Mouse (Mus musculus): Measurements from ENCODE around the gene Tmem132e.

Gene Tmem132e

GRCm38 (mm10) chr11:82388371-82389313 is at the start of gene Tmem132e:
Gene Tmem132e (plus strand): TSS chr11:82388900.
- DNase-seq = peak; percentile 68

GRCm38 (mm10) chr11:82339921-82340401 is 48.7 kb upstream of the Tmem132e start:
- peak; percentile 58 for DNase-seq

- no peak for DNase-seq
Observed at GRCm38 (mm10) chr11:82340416-82340815, 48.3 kb upstream of the Tmem132e start.

GRCm38 (mm10) chr11:82340900-82341299 is 47.8 kb upstream of the Tmem132e start:
- DNase-seq = no peak

GRCm38 (mm10) chr11:82351039-82351438 is 37.7 kb upstream of the Tmem132e start:
- no peak for DNase-seq

GRCm38 (mm10) chr11:82370151-82370550 is 18.5 kb upstream of the Tmem132e start:
- peak; percentile 14 for DNase-seq

GRCm38 (mm10) chr11:82371577-82371976 is 17.1 kb upstream of the Tmem132e start:
- DNase-seq = peak; percentile 79

- no peak for DNase-seq
Observed at GRCm38 (mm10) chr11:82380606-82381202, 8.0 kb upstream of the Tmem132e start.

GRCm38 (mm10) chr11:82386970-82387540 is 1.6 kb upstream of the Tmem132e start:
- DNase-seq = peak; percentile 88

- peak; percentile 47 for DNase-seq
Observed at GRCm38 (mm10) chr11:82387711-82388341, 874 bp upstream of the Tmem132e start.

GRCm38 (mm10) chr11:82389396-82390291 is 944 bp downstream of the Tmem132e start:
- DNase-seq = peak; percentile 81

GRCm38 (mm10) chr11:82392341-82392740 is 3.6 kb downstream of the Tmem132e start:
- DNase-seq = peak; percentile 27

- no peak for DNase-seq
Observed at GRCm38 (mm10) chr11:82399621-82400020, 10.9 kb downstream of the Tmem132e start.

- DNase-seq = no peak
Observed at GRCm38 (mm10) chr11:82405641-82406040, 16.9 kb downstream of the Tmem132e start.

- DNase-seq = peak; percentile 78
Observed at GRCm38 (mm10) chr11:82406358-82407221, 17.9 kb downstream of the Tmem132e start.

- DNase-seq = no peak
Observed at GRCm38 (mm10) chr11:82412496-82412895, 23.8 kb downstream of the Tmem132e start.

GRCm38 (mm10) chr11:82418337-82419041 is 29.8 kb downstream of the Tmem132e start:
- DNase-seq = no peak

- DNase-seq = no peak
Observed at GRCm38 (mm10) chr11:82421909-82422308, 33.2 kb downstream of the Tmem132e start.

- peak; percentile 53 for DNase-seq
Observed at GRCm38 (mm10) chr11:82423521-82423920, 34.8 kb downstream of the Tmem132e start.

- no peak for DNase-seq
Observed at GRCm38 (mm10) chr11:82428801-82429200, 40.1 kb downstream of the Tmem132e start.

Data from embryo, embryonic 11 days (tissue).